Mouse (Mus musculus): ENCODE measurements around the gene Cd69. TPM values are rescaled to one million over a fixed set of nuclear protein-coding genes. Genes with fewer than 3 reads are reported as not detected.

Cd69 gene
- total RNA-seq (2021), result 1 to 10 TPM in 1 of 2 experiments, under 1 TPM in 1; 0.17 to 1.6 TPM
- long read RNA-seq, experiment 1, result 0 reads
- long read RNA-seq, experiment 2, partial matches to known transcripts, result 0 of 1 reads
- long read RNA-seq, experiment 2, other reads (novel, unspliced or antisense), result 0 of 1 reads

GRCm38 (mm10) chr6:129275220-129275619, at the start of gene Cd69:
Cd69 (minus strand) TSS chr6:129275436.
- peak in 1 of 2 experiments; percentile 26 for DNase-seq

- no peak for DNase-seq
Observed at GRCm38 (mm10) chr6:129319331-129319730, 44.1 kb upstream of the Cd69 start.

GRCm38 (mm10) chr6:129318395-129318794, 43.2 kb upstream of the Cd69 start:
- DNase-seq, result no peak

GRCm38 (mm10) chr6:129316463-129316862, 41.2 kb upstream of the Cd69 start:
- DNase-seq, result no peak

GRCm38 (mm10) chr6:129315698-129316097, 40.5 kb upstream of the Cd69 start:
- DNase-seq, result no peak

- no peak for DNase-seq
Observed at GRCm38 (mm10) chr6:129314655-129315168, 39.5 kb upstream of the Cd69 start.

GRCm38 (mm10) chr6:129312499-129312898, 37.3 kb upstream of the Cd69 start:
- no peak for DNase-seq

- no peak for DNase-seq
Observed at GRCm38 (mm10) chr6:129304180-129304579, 28.9 kb upstream of the Cd69 start.

- DNase-seq, result no peak
Observed at GRCm38 (mm10) chr6:129288708-129289107, 13.5 kb upstream of the Cd69 start.

- DNase-seq, result peak in 1 of 2 experiments; percentile 40
Observed at GRCm38 (mm10) chr6:129284384-129285104, 9.3 kb upstream of the Cd69 start.

- DNase-seq, result no peak
Observed at GRCm38 (mm10) chr6:129283271-129283670, 8.0 kb upstream of the Cd69 start.

- no peak for DNase-seq
Observed at GRCm38 (mm10) chr6:129276483-129276882, 1.2 kb upstream of the Cd69 start.

- DNase-seq, result no peak
Observed at GRCm38 (mm10) chr6:129275624-129276203, 478 bp upstream of the Cd69 start.

GRCm38 (mm10) chr6:129274476-129274875, 760 bp downstream of the Cd69 start:
- no peak for DNase-seq

- DNase-seq, result peak in 1 of 2 experiments; percentile 3
Observed at GRCm38 (mm10) chr6:129273662-129274061, 1.6 kb downstream of the Cd69 start.

- no peak for DNase-seq
Observed at GRCm38 (mm10) chr6:129266438-129267022, 8.7 kb downstream of the Cd69 start.

- no peak for DNase-seq
Observed at GRCm38 (mm10) chr6:129265821-129266220, 9.4 kb downstream of the Cd69 start.

- DNase-seq, result no peak
Observed at GRCm38 (mm10) chr6:129260940-129261339, 14.3 kb downstream of the Cd69 start.

GRCm38 (mm10) chr6:129260034-129260433, 15.2 kb downstream of the Cd69 start:
- DNase-seq, result no peak

GRCm38 (mm10) chr6:129256018-129256417, 19.2 kb downstream of the Cd69 start:
- DNase-seq, result peak; percentile 36 to 42

GRCm38 (mm10) chr6:129254949-129255602, 20.2 kb downstream of the Cd69 start:
- DNase-seq, result peak; percentile 33 to 64

- no peak for DNase-seq
Observed at GRCm38 (mm10) chr6:129254314-129254713, 20.9 kb downstream of the Cd69 start.
